Mouse (Mus musculus) stomach, embryonic 15.5 days (tissue): Measurements from ENCODE around the gene Rab11fip2. TPM values are rescaled to one million over a fixed set of nuclear protein-coding genes. Genes with fewer than 3 reads are reported as not detected.
A peak's percentile ranks its signal among the peaks of the same experiment; 100 is the strongest.

Experiments
- ATAC-seq: fragments of 200-750 bp; cut with Nextera tagmentation; 2 replicates; pipeline ENCODE4 v1.8.0; 2017; ENCODE audit warnings: low read depth, moderate number of reproducible peaks, moderate TSS enrichment; ENCODE audit not compliant: insufficient read depth, low FRiP score
- H3K27ac ChIP-seq: fragments of 300-500 bp; sonication (generic); 2 replicates; pipeline ENCODE4 v1.5.1; 2015; ENCODE audit warnings: mild to moderate bottlenecking, inconsistent platforms
- H3K27me3 ChIP-seq: fragments of 300-500 bp; sonication (generic); replicated peaks from 2 replicates; pipeline ENCODE4 v1.6.1; 2015; ENCODE audit warnings: inconsistent platforms
- H3K36me3 ChIP-seq: fragments of 300-500 bp; sonication (generic); 2 replicates; pipeline ENCODE4 v1.6.1; 2015; ENCODE audit warnings: inconsistent platforms
- H3K4me1 ChIP-seq: fragments of 300-500 bp; sonication (generic); 2 replicates; pipeline ENCODE4 v1.6.1; 2015; ENCODE audit warnings: inconsistent platforms
- H3K4me2 ChIP-seq: fragments of 300-500 bp; sonication (generic); 2 replicates; pipeline ENCODE4 v1.6.1; 2015; ENCODE audit warnings: mild to moderate bottlenecking, inconsistent platforms
- H3K4me3 ChIP-seq: fragments of 300-500 bp; sonication (generic); replicated peaks from 2 replicates; pipeline ENCODE4 v1.5.1; 2015; ENCODE audit warnings: inconsistent platforms
- H3K9ac ChIP-seq: fragments of 300-500 bp; sonication (generic); 2 replicates; pipeline ENCODE4 v1.6.1; 2015; ENCODE audit warnings: inconsistent platforms
- H3K9me3 ChIP-seq: fragments of 300-500 bp; sonication (generic); 2 replicates; pipeline ENCODE4 v1.6.1; 2016; ENCODE audit warnings: inconsistent platforms
- WGBS: fragments of 180-500 bp; shearing (Covaris S2); methylation state at CpG from one replicate; pipeline ENCODE4 v1.1.7; 2015; 5-methylcytosine and 5-hydroxymethylcytosine counted together
- polyA plus RNA-seq: library from polyadenylated mRNA; unstranded; fragments of >200 nt; fragmentation: Nextera tagmentation; extraction: Ambion mirVana; gene quantifications from 2 replicates; pipeline ENCODE4 v1.2.1, GENCODE M21; 2015

Rab11fip2 gene
- polyA plus RNA-seq, result 4.3 TPM in 2 replicates

- 1% methylated on average over 67 of the region's 72 CpGs for WGBS
- no peaks in the 10 kb centered on the region for H3K36me3 ChIP-seq
- no peaks in the 10 kb centered on the region for H3K9me3 ChIP-seq
- H3K9ac ChIP-seq, result peak within 1 kb of the TSS; percentile 83
- H3K4me2 ChIP-seq, result peak within 1 kb of the TSS; percentile 64
- no peaks in the 10 kb centered on the region for H3K27me3 ChIP-seq
- H3K4me3 ChIP-seq, result peak within 1 kb of the TSS; percentile 81
- no peaks in the 10 kb centered on the region for H3K4me1 ChIP-seq
- ATAC-seq, result peak; percentile 98
- peak within 1 kb of the TSS; percentile 89 for H3K27ac ChIP-seq
Measured at GRCm38 (mm10) chr19:59943322-59943871, at the start of gene Rab11fip2. Rab11fip2 (minus strand) TSS chr19:59943654.

- 91% methylated on average over 1 of the region's 1 CpGs for WGBS
Measured at GRCm38 (mm10) chr19:59981588-59981987, 38.1 kb upstream of the Rab11fip2 start.

GRCm38 (mm10) chr19:59954936-59955335 is 11.5 kb upstream of the Rab11fip2 start:
- no peaks in the 10 kb centered on the region for H3K4me1 ChIP-seq
- 78% methylated on average over 3 of the region's 3 CpGs for WGBS

More at GRCm38 (mm10) chr19:59981588-59981987, 38.1 kb upstream of the Rab11fip2 start:
- Histone ChIP-seq H3K9ac (no peak overlapping the region), H3K27me3 (no peaks in the 10 kb centered on the region), H3K4me2 (no peak overlapping the region), H3K4me1 (no peaks in the 10 kb centered on the region), H3K4me3 (no peak overlapping the region), H3K9me3 (no peaks in the 10 kb centered on the region), H3K27ac (no peak overlapping the region), H3K36me3 (no peaks in the 10 kb centered on the region)
- no peak for ATAC-seq

GRCm38 (mm10) chr19:59949731-59950130 is 6.3 kb upstream of the Rab11fip2 start:
- H3K4me3 ChIP-seq, result no peak overlapping the region
- no peaks in the 10 kb centered on the region for H3K36me3 ChIP-seq
- no peaks in the 10 kb centered on the region for H3K4me1 ChIP-seq
- H3K27me3 ChIP-seq, result no peaks in the 10 kb centered on the region
- WGBS, result 82% methylated on average over 5 of the region's 5 CpGs
- H3K27ac ChIP-seq, result no peak overlapping the region
- no peak overlapping the region for H3K4me2 ChIP-seq
- ATAC-seq, result no peak
- no peaks in the 10 kb centered on the region for H3K9me3 ChIP-seq
- no peak overlapping the region for H3K9ac ChIP-seq

More at GRCm38 (mm10) chr19:59954936-59955335, 11.5 kb upstream of the Rab11fip2 start:
- H3K27me3 ChIP-seq, result no peaks in the 10 kb centered on the region
- H3K27ac ChIP-seq, result no peak overlapping the region
- ATAC-seq, result no peak
- H3K4me3 ChIP-seq, result no peak overlapping the region
- H3K9me3 ChIP-seq, result no peaks in the 10 kb centered on the region
- no peaks in the 10 kb centered on the region for H3K36me3 ChIP-seq
- H3K9ac ChIP-seq, result no peak overlapping the region
- no peak overlapping the region for H3K4me2 ChIP-seq

GRCm38 (mm10) chr19:59942716-59943321 is 635 bp downstream of the Rab11fip2 start:
- peak overlapping the region; percentile 83 for H3K9ac ChIP-seq
- no peak for ATAC-seq
- peak overlapping the region; percentile 89 for H3K27ac ChIP-seq
- H3K4me2 ChIP-seq, result peak overlapping the region; percentile 64
- peak overlapping the region; percentile 81 for H3K4me3 ChIP-seq
- 2% methylated on average over 22 of the region's 27 CpGs for WGBS
- H3K36me3 ChIP-seq, result no peaks in the 10 kb centered on the region
- H3K9me3 ChIP-seq, result no peaks in the 10 kb centered on the region
- H3K27me3 ChIP-seq, result no peaks in the 10 kb centered on the region
- no peaks in the 10 kb centered on the region for H3K4me1 ChIP-seq

- H3K9me3 ChIP-seq, result no peaks in the 10 kb centered on the region
- no peak overlapping the region for H3K4me2 ChIP-seq
- H3K27me3 ChIP-seq, result no peaks in the 10 kb centered on the region
- no peak for ATAC-seq
- H3K9ac ChIP-seq, result no peak overlapping the region
- no peak overlapping the region for H3K27ac ChIP-seq
- H3K4me3 ChIP-seq, result no peak overlapping the region
- 73% methylated on average over 5 of the region's 5 CpGs for WGBS
- H3K36me3 ChIP-seq, result no peaks in the 10 kb centered on the region
- no peaks in the 10 kb centered on the region for H3K4me1 ChIP-seq
Measured at GRCm38 (mm10) chr19:59939711-59940110, 3.7 kb downstream of the Rab11fip2 start.

GRCm38 (mm10) chr19:59932085-59932484 is 11.4 kb downstream of the Rab11fip2 start:
- no peaks in the 10 kb centered on the region for H3K9me3 ChIP-seq
- no peak overlapping the region for H3K9ac ChIP-seq
- no peak overlapping the region for H3K27ac ChIP-seq
- H3K4me1 ChIP-seq, result no peaks in the 10 kb centered on the region
- no peak overlapping the region for H3K4me2 ChIP-seq
- no peak for ATAC-seq
- H3K36me3 ChIP-seq, result no peaks in the 10 kb centered on the region
- WGBS, result 87% methylated on average over 10 of the region's 10 CpGs
- H3K27me3 ChIP-seq, result no peaks in the 10 kb centered on the region
- H3K4me3 ChIP-seq, result no peak overlapping the region

- Histone ChIP-seq H3K27me3 (no peaks in the 10 kb centered on the region), H3K27ac (no peak overlapping the region), H3K9me3 (no peaks in the 10 kb centered on the region), H3K4me1 (no peaks in the 10 kb centered on the region), H3K36me3 (no peaks in the 10 kb centered on the region), H3K4me2 (no peak overlapping the region), H3K4me3 (no peak overlapping the region), H3K9ac (no peak overlapping the region)
- ATAC-seq, result no peak
- WGBS, result 74% methylated on average over 4 of the region's 4 CpGs
Measured at GRCm38 (mm10) chr19:59928672-59929071, 14.8 kb downstream of the Rab11fip2 start.

- Histone ChIP-seq H3K9ac (no peak overlapping the region), H3K36me3 (no peaks in the 10 kb centered on the region), H3K27ac (no peak overlapping the region), H3K4me1 (no peaks in the 10 kb centered on the region), H3K27me3 (no peaks in the 10 kb centered on the region), H3K9me3 (no peaks in the 10 kb centered on the region), H3K4me2 (no peak overlapping the region), H3K4me3 (no peak overlapping the region)
- WGBS, result 78% methylated on average over 1 of the region's 1 CpGs
- no peak for ATAC-seq
Measured at GRCm38 (mm10) chr19:59926125-59926524, 17.3 kb downstream of the Rab11fip2 start.

- no peaks in the 10 kb centered on the region for H3K9me3 ChIP-seq
- no peaks in the 10 kb centered on the region for H3K4me1 ChIP-seq
- whole genome bisulfite sequencing, result 65% methylated on average over 3 of the region's 3 CpGs
- H3K4me2 ChIP-seq, result no peak overlapping the region
- H3K27me3 ChIP-seq, result no peaks in the 10 kb centered on the region
- no peak overlapping the region for H3K4me3 ChIP-seq
- H3K27ac ChIP-seq, result no peak overlapping the region
- no peak overlapping the region for H3K9ac ChIP-seq
- H3K36me3 ChIP-seq, result no peaks in the 10 kb centered on the region
- ATAC-seq, result no peak
Measured at GRCm38 (mm10) chr19:59920846-59921245, 22.6 kb downstream of the Rab11fip2 start.

- H3K4me2 ChIP-seq, result no peak overlapping the region
- no peak overlapping the region for H3K9ac ChIP-seq
- WGBS, result 61% methylated on average over 2 of the region's 2 CpGs
- H3K4me1 ChIP-seq, result no peaks in the 10 kb centered on the region
- no peak overlapping the region for H3K4me3 ChIP-seq
- no peak for ATAC-seq
- no peaks in the 10 kb centered on the region for H3K27me3 ChIP-seq
- H3K36me3 ChIP-seq, result no peaks in the 10 kb centered on the region
- no peaks in the 10 kb centered on the region for H3K9me3 ChIP-seq
- no peak overlapping the region for H3K27ac ChIP-seq
Measured at GRCm38 (mm10) chr19:59917901-59918613, 25.4 kb downstream of the Rab11fip2 start.

GRCm38 (mm10) chr19:59911554-59911953 is 31.9 kb downstream of the Rab11fip2 start:
- Histone ChIP-seq H3K4me1 (no peaks in the 10 kb centered on the region), H3K4me2 (no peak overlapping the region), H3K4me3 (no peak overlapping the region), H3K27ac (no peak overlapping the region), H3K27me3 (no peaks in the 10 kb centered on the region), H3K36me3 (no peaks in the 10 kb centered on the region), H3K9ac (no peak overlapping the region), H3K9me3 (no peaks in the 10 kb centered on the region)
- ATAC-seq, result no peak
- 72% methylated on average over 4 of the region's 4 CpGs for WGBS
